In the genomic region with DNA sequence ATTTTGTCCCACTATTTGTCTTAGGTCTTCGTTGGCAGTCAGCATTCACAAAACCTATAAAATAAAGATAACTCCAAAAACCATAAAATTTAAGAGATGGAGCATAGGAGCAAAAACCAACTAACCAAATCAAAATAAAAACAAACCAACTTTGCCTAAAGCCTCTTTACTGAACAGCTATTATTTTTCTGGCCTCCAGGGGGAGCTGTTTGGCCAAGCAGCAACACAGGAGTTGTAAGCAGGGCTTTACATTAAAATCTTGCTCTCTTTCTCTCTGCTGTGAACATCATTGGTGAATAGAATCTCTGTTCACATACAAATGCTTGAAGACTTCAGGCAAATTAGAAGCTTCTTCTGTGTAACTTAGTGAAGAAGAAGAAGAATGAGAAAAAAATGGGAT, we compare ENCODE assay signal across 7 mouse cellular contexts. TPM values are rescaled to one million over a fixed set of nuclear protein-coding genes. Genes with fewer than 3 reads are reported as not detected.
DNase-seq lines count a peak whose midpoint lies in the region; ATAC-seq and TF ChIP-seq lines count a peak whose summit lies in the region.

No protein-coding gene starts in this region.

- H3K4me2 ChIP-seq in liver, postnatal 0 days (ENCODE audit: low read depth, low read length): no peak overlapping the region

- peak; percentile 73; the same call in 1 of the 2 replicates for ATAC-seq in common myeloid progenitor, adult 5-6 weeks (replicated peaks; ENCODE audit: low read depth, poor library complexity, severe bottlenecking)
- no peak for ATAC-seq in liver, postnatal 0 days

- DNase-seq in layer of hippocampus, adult 2 months (ENCODE audit: low spot score in 2 of 2): peak in 1 of 2 experiments; percentile 59
- no peak for DNase-seq in layer of hippocampus, adult 9-10 months (ENCODE audit: low spot score)
- peak; percentile 79 for DNase-seq in CD4-positive, CD25-positive, alpha-beta regulatory T cell, adult 2 months (ENCODE audit: low read depth, low spot score)
- peak; percentile 39 for DNase-seq in ES-CJ7 (ENCODE audit: low read depth, low spot score)
- DNase-seq in liver, postnatal 0 days: peak; percentile 21
- DNase-seq in thymus, postnatal 25 days: peak; percentile 15

- no peaks in the 10 kb centered on the region for H3K27me3 ChIP-seq in liver, postnatal 0 days (ENCODE audit: insufficient read depth, low read length)

- no peak overlapping the region for H3K27ac ChIP-seq in layer of hippocampus, adult 2 months
- H3K27ac ChIP-seq in liver, postnatal 0 days (ENCODE audit: low read depth): no peak overlapping the region

- H3K36me3 ChIP-seq in liver, postnatal 0 days (replicated peaks; ENCODE audit: insufficient read depth, low read length): no peaks in the 10 kb centered on the region

- 0% methylated on average over 1 of the region's 1 CpGs for WGBS in liver, postnatal 0 days (ENCODE audit: insufficient replicate concordance)

- H3K9ac ChIP-seq in liver, postnatal 0 days (replicated peaks): no peak overlapping the region

- peak; percentile 91 for TF ChIP-seq CTCF in layer of hippocampus, adult 2 months (conservative IDR thresholded peaks at IDR 0.05)
- peak; percentile 77 for TF ChIP-seq CTCF in liver, postnatal 0 days (IDR thresholded peaks at IDR 0.05; ENCODE audit: low read depth)

- H3K4me1 ChIP-seq in liver, postnatal 0 days (ENCODE audit: insufficient read depth): peaks cover 5% of the 10 kb centered on the region

- no peaks in the 10 kb centered on the region for H3K9me3 ChIP-seq in liver, postnatal 0 days (ENCODE audit: low read length)

- no peak overlapping the region for H3K4me3 ChIP-seq in layer of hippocampus, adult 2 months
- H3K4me3 ChIP-seq in liver, postnatal 0 days (ENCODE audit: low read depth, low read length): no peak overlapping the region

- TF ChIP-seq EP300 in liver, postnatal 0 days (IDR thresholded peaks at IDR 0.05; ENCODE audit: low read depth): no peak

RNA-seq across cellular contexts. Expression of gene Cmss1, which starts 5.1 kb away (rescaled TPM):
- 10 to 100 TPM; 16.2 to 16.3 TPM for total RNA-seq in layer of hippocampus, adult 2 months (2021)
- 80.5 and 120 TPM in 2 replicates for total RNA-seq in common myeloid progenitor, adult 5-6 weeks (2017)
- 16.7 and 19.1 TPM in 2 replicates for polyA plus RNA-seq in liver, postnatal 0 days (2015; fragmentation: Nextera tagmentation; extraction: Ambion mirVana)
